Mouse (Mus musculus): ENCODE measurements around the gene Tpp2. TPM values are rescaled to one million over a fixed set of nuclear protein-coding genes. Genes with fewer than 3 reads are reported as not detected.
"Not testable (repeated sequence)": the region's sequence is repeated elsewhere in the genome, so short reads cannot be mapped to it uniquely, and the experiment has no call there.

Tpp2 gene
- polyA plus RNA-seq, 1 experiment from 2014 or later, result 59.6 TPM

DNA sequence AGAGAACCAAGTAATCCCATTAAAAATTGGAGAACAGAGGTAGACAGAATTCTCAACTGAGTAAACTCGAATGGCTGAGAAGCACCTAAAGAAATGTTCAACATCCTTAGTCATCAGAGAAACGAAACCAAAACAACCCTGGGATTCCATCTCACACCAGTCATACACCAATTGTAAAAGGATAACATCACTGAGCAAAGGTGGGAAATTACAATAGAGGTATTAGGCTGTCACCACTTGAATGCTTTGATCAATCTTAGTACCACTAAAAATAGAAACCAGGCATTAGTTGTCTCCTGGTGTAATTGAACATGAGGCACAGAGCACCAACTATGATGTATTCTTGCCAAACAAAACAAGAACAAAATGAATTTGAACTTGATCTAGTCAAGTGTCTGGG, 98.8 kb downstream of the Tpp2 start:
- no peaks in the 10 kb centered on the region for H3K27me3 ChIP-seq (replicated peaks)
- no peak for ATAC-seq (replicated peaks)
- H3K27ac ChIP-seq, result no peak overlapping the region
- no peaks in the 10 kb centered on the region for H3K4me1 ChIP-seq
- H3K4me2 ChIP-seq, result no peak overlapping the region
- no peak overlapping the region for H3K9ac ChIP-seq
- H3K4me3 ChIP-seq, result no peak overlapping the region
- no peaks in the 10 kb centered on the region for H3K36me3 ChIP-seq (replicated peaks)
- 67% methylated on average over 2 of the region's 2 CpGs for WGBS
- no peaks in the 10 kb centered on the region for H3K9me3 ChIP-seq

DNA sequence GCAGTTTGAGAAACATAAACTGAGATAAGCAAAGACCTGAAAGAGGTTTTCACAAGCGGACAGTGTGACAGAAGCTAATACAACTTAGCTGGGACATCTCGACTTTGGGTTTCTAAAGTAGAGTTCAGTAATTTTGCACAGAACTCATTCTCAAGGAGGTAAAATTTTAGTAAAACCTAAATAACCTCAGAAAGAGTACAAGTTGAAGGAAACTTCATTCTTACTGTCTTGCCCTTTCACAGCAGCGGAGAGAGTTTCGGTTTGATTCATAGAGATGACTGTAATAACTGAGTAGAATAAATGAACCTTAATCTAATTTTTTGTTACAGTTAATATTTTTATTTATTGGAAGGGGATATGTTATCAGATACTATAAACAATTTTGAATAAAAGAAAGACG, 99.5 kb downstream of the Tpp2 start:
- no peaks in the 10 kb centered on the region for H3K9me3 ChIP-seq
- no peak overlapping the region for H3K9ac ChIP-seq
- no peak overlapping the region for H3K27ac ChIP-seq
- H3K4me1 ChIP-seq, result no peaks in the 10 kb centered on the region
- H3K36me3 ChIP-seq (replicated peaks), result no peaks in the 10 kb centered on the region
- no peak overlapping the region for H3K4me2 ChIP-seq
- 93% methylated on average over 5 of the region's 5 CpGs for WGBS
- no peak overlapping the region for H3K4me3 ChIP-seq
- no peaks in the 10 kb centered on the region for H3K27me3 ChIP-seq (replicated peaks)
- no peak for ATAC-seq (replicated peaks)

DNA sequence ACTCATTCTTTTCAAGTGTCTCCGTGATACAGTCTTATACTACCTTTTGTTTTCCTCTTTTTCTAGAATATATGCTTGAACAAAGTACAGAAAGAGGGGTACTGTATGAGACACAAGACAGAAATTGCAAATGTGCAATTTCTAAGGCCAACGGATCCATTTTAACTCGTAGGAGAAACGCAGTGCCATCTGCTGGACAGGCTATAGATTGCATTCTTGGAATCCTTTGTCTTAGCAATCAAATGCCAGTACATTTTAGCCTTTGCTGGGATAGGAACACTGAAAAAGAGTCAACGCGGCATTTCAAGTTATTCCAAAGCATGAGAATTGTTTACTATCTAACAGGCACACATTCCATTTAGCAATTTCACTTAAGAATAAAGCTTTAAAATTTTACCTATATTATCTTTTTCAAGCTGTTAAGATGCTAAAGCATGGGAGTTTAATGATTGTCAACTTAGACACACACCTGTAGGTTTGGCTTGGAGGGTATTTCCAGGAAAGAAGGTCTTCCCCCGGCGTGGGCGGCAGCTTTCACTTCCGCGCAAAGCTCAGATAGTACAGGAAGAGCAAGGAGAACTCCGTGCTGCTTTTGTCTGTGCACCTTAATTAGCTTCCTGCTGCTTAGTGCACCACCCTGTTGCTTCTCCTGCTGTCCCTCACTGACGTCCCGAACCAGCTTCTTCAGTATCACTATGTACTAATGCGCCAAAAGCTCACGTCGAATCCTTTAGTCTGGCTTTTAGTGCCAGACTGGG, 108.5 kb downstream of the Tpp2 start:
- no peaks in the 10 kb centered on the region for H3K27me3 ChIP-seq (replicated peaks)
- peak; percentile 86 for ATAC-seq (replicated peaks)
- H3K9ac ChIP-seq, result peak overlapping the region; percentile 54
- peaks cover 4% of the 10 kb centered on the region; the same call in 1 of the 2 replicates for H3K4me1 ChIP-seq
- no peaks in the 10 kb centered on the region for H3K36me3 ChIP-seq (replicated peaks)
- H3K9me3 ChIP-seq, result no peaks in the 10 kb centered on the region
- H3K27ac ChIP-seq, result peak overlapping the region; percentile 53; the same call in 1 of the 2 replicates
- H3K4me2 ChIP-seq, result peak overlapping the region; percentile 78
- H3K4me3 ChIP-seq, result peak overlapping the region; percentile 50
- under 1% methylated on average over 17 of the region's 17 CpGs for WGBS

DNA sequence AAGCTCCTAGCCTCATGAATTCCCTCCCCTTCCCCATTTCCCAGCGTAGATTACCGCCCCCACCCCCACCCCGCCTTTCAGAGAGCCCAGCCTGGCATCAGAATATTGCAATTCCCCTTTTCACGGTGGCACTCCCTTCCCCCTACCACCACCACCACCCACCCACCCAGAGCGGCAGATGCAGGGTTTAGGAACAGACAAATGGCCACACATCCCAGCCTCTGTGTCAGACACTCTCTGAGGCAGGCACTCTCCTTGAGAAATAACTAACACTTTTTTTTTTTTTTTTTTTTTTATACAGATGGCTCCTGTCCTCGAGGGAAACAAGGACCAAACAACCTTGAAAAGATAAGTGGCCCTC, 109.1 kb downstream of the Tpp2 start:
- ATAC-seq (replicated peaks), result peak; percentile 85
- H3K4me1 ChIP-seq, result peaks cover 4% of the 10 kb centered on the region; the same call in 1 of the 2 replicates
- H3K4me3 ChIP-seq, result peak overlapping the region; percentile 50
- H3K27ac ChIP-seq, result peak overlapping the region; percentile 53; the same call in 1 of the 2 replicates
- WGBS, result 3% methylated on average over 6 of the region's 6 CpGs
- no peaks in the 10 kb centered on the region for H3K9me3 ChIP-seq
- peak overlapping the region; percentile 54 for H3K9ac ChIP-seq
- H3K36me3 ChIP-seq (replicated peaks), result no peaks in the 10 kb centered on the region
- H3K27me3 ChIP-seq (replicated peaks), result no peaks in the 10 kb centered on the region
- H3K4me2 ChIP-seq, result peak overlapping the region; percentile 78

DNA sequence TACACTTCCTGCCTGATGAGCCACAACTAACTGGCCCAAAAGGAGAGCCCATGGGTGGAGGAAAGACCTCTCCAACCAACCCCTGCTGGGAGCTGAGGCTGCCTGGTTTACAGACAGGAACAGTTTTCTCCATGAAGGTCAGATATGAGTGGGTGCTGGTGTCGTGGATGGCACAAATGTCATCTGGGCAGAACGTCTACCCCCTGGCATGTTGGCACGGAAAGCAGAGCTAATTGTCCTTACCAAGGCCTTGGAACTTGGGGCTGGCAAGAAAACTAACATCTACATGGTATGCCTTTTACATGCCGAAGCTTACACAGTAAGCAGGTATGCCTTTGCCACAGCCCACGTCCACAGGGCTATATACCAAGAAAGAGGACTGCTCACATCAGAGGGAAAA, 112.2 kb downstream of the Tpp2 start:
- ATAC-seq (replicated peaks); H3K36me3 ChIP-seq (replicated peaks); H3K4me1 ChIP-seq; H3K27ac ChIP-seq; H3K4me3 ChIP-seq; H3K27me3 ChIP-seq (replicated peaks); H3K4me2 ChIP-seq; H3K9ac ChIP-seq; H3K9me3 ChIP-seq: not testable (repeated sequence)
- WGBS, result 87% methylated on average over 5 of the region's 5 CpGs

DNA sequence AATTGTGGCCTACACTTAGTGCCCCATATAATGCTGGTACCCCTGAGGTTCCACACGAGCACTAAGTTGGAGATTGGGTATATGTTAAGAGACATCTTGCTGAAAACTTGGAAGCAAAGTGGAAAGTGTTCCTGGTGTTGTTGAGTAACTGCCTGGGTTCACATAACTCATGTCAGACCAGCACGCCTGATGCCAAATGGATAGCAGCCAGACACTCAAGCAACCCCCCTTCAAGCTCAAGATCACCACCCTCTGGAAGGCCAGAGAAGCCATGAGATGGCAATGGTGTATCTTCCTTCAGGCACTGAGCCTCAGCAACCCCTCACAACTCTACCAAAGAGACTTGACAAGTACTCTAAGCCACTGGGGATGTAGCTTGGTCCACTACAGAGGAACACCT, 113.1 kb downstream of the Tpp2 start:
- Histone ChIP-seq H3K27ac (no peak overlapping the region), H3K9ac (no peak overlapping the region), H3K9me3 (no peaks in the 10 kb centered on the region), H3K27me3 (replicated peaks) (no peaks in the 10 kb centered on the region), H3K4me2 (no peak overlapping the region), H3K4me1 (peaks cover 4% of the 10 kb centered on the region; the same call in 1 of the 2 replicates), H3K4me3 (no peak overlapping the region), H3K36me3 (replicated peaks) (no peaks in the 10 kb centered on the region)
- no peak for ATAC-seq (replicated peaks)
- WGBS, result 84% methylated on average over 2 of the region's 2 CpGs

Small RNAs within 50 kb of the gene (microRNA-seq; reads per million reads assigned to microRNA genes)
- gene Gm24180, result not detected

Other genes with a start within 250 kb of the Tpp2 start
- gene 1500015O10Rik, start 203.0 kb upstream of the Tpp2 start, polyA plus RNA-seq (2015; fragmentation: Nextera tagmentation; extraction: Ambion mirVana), result 18.0 and 18.1 TPM in 2 replicates
- 16.4 and 18.6 TPM in 2 replicates for gene Uxs1, start 105.8 kb upstream of the Tpp2 start, polyA plus RNA-seq (2015; fragmentation: Nextera tagmentation; extraction: Ambion mirVana)
- 1.9 and 2.4 TPM in 2 replicates for gene Mettl21c, start 86.4 kb downstream of the Tpp2 start, polyA plus RNA-seq (2015; fragmentation: Nextera tagmentation; extraction: Ambion mirVana)
- gene Gm8251, start 128.3 kb downstream of the Tpp2 start, polyA plus RNA-seq (2015; fragmentation: Nextera tagmentation; extraction: Ambion mirVana), result 0.04 and 0.12 TPM in 2 replicates
- gene Tex30, start 168.8 kb downstream of the Tpp2 start, polyA plus RNA-seq (2015; fragmentation: Nextera tagmentation; extraction: Ambion mirVana), result 37.3 and 40.5 TPM in 2 replicates
- gene Kdelc1, start 185.2 kb downstream of the Tpp2 start, polyA plus RNA-seq (2015; fragmentation: Nextera tagmentation; extraction: Ambion mirVana), result 26.2 and 27.0 TPM in 2 replicates
- gene Bivm, start 185.3 kb downstream of the Tpp2 start, polyA plus RNA-seq (2015; fragmentation: Nextera tagmentation; extraction: Ambion mirVana), result 30.9 and 33.9 TPM in 2 replicates
- gene Ercc5, start 214.1 kb downstream of the Tpp2 start, polyA plus RNA-seq (2015; fragmentation: Nextera tagmentation; extraction: Ambion mirVana), result 32.1 and 32.8 TPM in 2 replicates